Mouse (Mus musculus) left cerebral cortex, adult 11 months (tissue): ENCODE measurements at regions not wholly inside any gene's neighbourhood (a gene's known extent, or its start where the extent isn't known, plus 50 kb on each side); places are given as distances from the start of the nearest gene placed in this dataset.

Experiments
- DNase-seq: peaks from one replicate; pipeline ENCODE4 v3.0.0; 2022; ENCODE audit warnings: low spot score

- DNase-seq: no peak
These were observed 329.7 kb upstream of the Chrm2 start for GRCm38 (mm10) chr6:36058206-36058605.

- no peak for DNase-seq
These were observed 327.5 kb upstream of the Chrm2 start for GRCm38 (mm10) chr6:36060411-36060810.

- no peak for DNase-seq
These were observed 323.0 kb upstream of the Chrm2 start for GRCm38 (mm10) chr6:36064919-36065318.

GRCm38 (mm10) chr6:36068690-36069089, 319.2 kb upstream of the Chrm2 start:
- DNase-seq: no peak

- DNase-seq: no peak
These were observed 308.3 kb upstream of the Chrm2 start for GRCm38 (mm10) chr6:36079559-36079958.

GRCm38 (mm10) chr6:36093584-36093983, 294.3 kb upstream of the Chrm2 start:
- DNase-seq: no peak

- DNase-seq: no peak
These were observed 293.8 kb upstream of the Chrm2 start for GRCm38 (mm10) chr6:36094075-36094474.

GRCm38 (mm10) chr6:36097391-36097790, 290.5 kb upstream of the Chrm2 start:
- no peak for DNase-seq

- peak; percentile 5 for DNase-seq
These were observed 289.7 kb upstream of the Chrm2 start for GRCm38 (mm10) chr6:36098179-36098578.

GRCm38 (mm10) chr6:36108830-36109229, 279.1 kb upstream of the Chrm2 start:
- no peak for DNase-seq

GRCm38 (mm10) chr6:36137223-36137622, 250.7 kb upstream of the Chrm2 start:
- no peak for DNase-seq

- no peak for DNase-seq
These were observed 240.6 kb upstream of the Chrm2 start for GRCm38 (mm10) chr6:36147267-36147666.

- DNase-seq: no peak
These were observed 213.4 kb upstream of the Chrm2 start for GRCm38 (mm10) chr6:36174514-36174913.

- no peak for DNase-seq
These were observed 212.8 kb upstream of the Chrm2 start for GRCm38 (mm10) chr6:36175112-36175511.

- DNase-seq: no peak
These were observed 208.0 kb upstream of the Chrm2 start for GRCm38 (mm10) chr6:36179895-36180294.

- DNase-seq: no peak
These were observed 205.2 kb upstream of the Chrm2 start for GRCm38 (mm10) chr6:36182698-36183097.

GRCm38 (mm10) chr6:36206666-36207065, 181.2 kb upstream of the Chrm2 start:
- peak; percentile 51 for DNase-seq

- DNase-seq: no peak
These were observed 166.6 kb upstream of the Chrm2 start for GRCm38 (mm10) chr6:36221308-36221707.

GRCm38 (mm10) chr6:36234438-36234837, 153.4 kb upstream of the Chrm2 start:
- DNase-seq: no peak

GRCm38 (mm10) chr6:36247027-36247426, 140.9 kb upstream of the Chrm2 start:
- DNase-seq: no peak

GRCm38 (mm10) chr6:36248219-36248618, 139.7 kb upstream of the Chrm2 start:
- DNase-seq: no peak

- DNase-seq: no peak
These were observed 138.8 kb upstream of the Chrm2 start for GRCm38 (mm10) chr6:36249047-36249446.

- DNase-seq: no peak
These were observed 121.0 kb upstream of the Chrm2 start for GRCm38 (mm10) chr6:36266717-36267402.

GRCm38 (mm10) chr6:36286664-36287063, 101.2 kb upstream of the Chrm2 start:
- no peak for DNase-seq
